Mouse (Mus musculus) kidney, adult 8-10 months (tissue): ENCODE measurements around the gene Ncapd3.

ENCODE experiments used
- DNase-seq, 2 experiments: peaks; one replicate each; pipeline ENCODE4 v3.0.0; 2022

Ncapd3 gene

DNA sequence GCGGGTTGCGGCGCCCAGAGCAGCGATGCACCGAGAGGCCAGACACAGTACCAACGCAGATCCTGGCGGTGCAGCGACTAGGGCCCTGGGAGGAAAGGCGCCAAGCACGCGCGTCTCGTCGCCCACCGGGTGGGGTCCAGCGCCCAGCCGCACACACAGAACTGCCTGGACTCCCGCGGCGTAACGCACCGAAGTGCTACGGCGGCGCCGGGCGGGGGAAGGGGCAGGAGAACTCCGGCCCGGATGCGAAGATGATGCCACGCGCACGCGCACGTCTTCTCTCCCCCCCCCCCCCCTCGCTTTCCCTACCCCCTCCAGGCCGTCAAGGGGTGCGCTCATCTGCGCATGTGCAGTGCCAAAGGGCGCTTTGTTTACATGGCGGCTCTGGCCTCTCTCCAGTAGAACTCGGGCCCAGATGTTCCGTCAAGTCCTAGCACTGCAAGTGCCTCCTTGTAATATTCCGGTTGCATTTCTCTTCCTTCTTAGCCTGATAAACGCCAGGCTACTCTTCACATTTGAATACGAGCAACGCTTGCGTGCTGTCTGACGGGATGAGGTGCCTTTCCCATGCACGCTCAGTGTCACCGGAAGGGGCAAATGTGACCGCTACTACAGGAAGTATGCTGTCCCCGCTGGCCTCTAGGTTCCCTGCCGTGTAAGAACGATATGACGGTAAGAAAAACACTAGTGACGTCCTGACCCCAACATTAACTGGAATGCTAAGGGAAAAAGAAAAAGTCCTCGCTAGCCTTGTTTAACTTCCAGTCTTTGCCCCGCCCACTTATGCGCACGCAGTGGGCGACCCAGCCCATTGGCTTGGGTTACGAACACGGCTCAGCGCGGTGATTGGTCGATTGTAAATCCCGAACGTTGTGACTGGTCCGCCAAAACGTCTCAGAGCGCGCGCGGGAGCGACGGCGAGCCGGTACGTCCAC, at the start of gene Ncapd3, which contains the start of gene Vps26b:
Gene Ncapd3 (plus strand): TSS at position 348 of the 935 bp plus-strand sequence.
Gene Vps26b (minus strand): TSS at position 238 of the 935 bp plus-strand sequence.
- peak; percentile 97 to 98 for DNase-seq

DNA sequence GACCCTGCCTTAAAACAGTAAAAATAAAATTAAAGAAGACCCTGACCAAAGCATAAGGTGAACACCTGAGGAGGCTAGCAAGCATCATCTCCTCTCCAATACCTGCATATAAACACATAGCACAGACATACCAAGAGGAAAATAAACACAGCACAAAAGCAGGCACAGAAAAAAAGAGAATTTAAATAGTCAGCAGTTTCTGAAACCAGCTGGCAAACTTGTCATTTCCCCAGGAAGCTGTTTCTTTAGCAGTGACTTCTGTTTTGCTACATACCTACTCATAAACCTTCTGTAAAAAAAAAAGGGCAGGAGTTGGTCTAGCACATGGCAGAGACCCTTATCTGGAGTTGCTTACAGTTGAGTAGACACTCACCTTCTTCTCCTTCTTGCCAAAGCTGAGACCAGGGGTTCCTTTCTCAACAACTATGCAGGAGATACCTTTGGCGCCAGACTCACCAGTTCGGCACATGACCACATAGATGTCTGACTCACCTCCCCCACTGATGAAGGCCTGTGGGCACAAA, 44.8 kb upstream of the Ncapd3 start:
- no peak for DNase-seq

DNA sequence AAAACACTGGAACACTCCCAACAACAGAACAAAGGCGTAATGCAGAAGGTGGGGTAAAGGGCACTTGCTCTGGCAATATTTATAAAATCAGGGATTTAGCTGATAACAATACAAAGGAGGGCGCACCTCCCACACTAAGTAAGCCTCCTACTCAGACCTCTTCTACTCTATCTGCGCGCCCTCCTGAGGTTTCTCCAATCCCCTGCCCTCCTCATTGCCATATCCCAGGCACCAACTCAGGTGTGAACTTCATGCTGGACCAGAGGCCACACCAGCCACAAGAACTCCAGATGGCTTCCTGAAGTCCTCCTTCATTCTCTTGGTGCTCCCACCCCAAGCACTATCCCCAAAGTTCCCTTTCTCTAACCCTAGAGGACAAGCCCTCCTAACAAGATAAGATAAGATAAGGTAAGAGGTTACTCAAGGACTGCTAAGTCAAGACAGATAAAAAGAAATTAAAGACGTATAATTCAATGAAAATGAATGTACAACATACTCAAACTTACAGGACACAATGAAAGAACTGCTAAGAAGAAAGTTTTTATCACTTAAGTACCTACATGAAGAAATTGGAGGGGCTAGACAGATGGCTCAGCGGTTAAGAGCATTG, 44.2 kb upstream of the Ncapd3 start:
- no peak for DNase-seq

DNA sequence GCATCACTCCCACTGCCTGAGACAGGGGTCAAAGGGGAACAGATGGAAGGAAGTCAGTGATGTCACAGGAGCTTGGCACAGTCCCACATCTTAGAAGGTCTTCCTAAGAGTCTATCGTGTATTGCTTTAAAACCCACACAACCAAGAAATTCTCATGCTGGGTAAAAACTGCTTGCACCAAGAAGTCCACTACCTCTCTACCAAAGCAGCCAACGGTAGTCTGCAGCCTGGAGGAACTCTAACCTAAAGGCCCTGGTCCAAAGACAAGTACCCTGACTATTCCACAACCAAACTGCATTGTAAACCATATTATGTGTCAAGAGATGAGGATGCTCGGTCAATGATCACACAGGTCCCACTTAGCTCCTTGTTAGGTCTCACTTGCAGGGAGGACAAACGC, 39.8 kb upstream of the Ncapd3 start:
- DNase-seq: no peak

DNA sequence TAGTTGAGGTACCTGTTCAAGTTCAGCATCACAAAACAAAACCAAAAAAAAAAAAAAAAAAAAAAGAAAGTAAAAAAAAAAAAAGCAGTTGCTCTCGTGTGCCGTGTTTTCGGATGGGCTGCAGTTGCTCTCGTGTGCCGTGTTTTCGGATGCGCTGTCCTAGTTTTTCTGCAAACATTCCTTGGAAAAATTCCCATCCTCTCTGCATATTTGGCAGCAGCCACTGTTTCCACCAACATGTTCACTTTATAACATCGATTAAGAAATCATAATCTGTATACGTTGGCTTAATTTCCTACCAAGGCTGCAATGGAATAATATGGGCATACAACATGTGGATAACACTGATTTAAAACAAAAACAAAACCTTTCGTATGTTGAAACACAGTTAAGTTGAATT, 36.9 kb upstream of the Ncapd3 start:
- DNase-seq: no peak

DNA sequence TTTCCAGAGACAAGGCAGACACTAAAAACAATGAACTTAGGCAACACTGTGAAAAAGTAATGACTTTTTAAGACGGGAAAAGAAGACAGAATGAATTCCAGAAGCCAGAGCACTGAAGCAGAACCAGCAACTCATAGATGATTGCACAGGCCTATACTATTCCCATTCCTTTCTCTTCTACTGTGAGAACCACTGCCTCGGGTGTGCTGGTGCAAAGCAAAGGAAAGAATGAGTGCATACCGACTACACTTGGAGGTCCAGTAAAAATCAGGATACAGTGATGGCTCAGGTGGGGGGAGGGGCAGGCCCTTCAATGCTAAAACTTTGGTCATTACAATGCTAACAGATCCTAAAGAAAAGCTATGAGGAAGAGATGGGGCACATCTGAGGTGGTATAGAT, 36.1 kb upstream of the Ncapd3 start:
- DNase-seq: no peak

DNA sequence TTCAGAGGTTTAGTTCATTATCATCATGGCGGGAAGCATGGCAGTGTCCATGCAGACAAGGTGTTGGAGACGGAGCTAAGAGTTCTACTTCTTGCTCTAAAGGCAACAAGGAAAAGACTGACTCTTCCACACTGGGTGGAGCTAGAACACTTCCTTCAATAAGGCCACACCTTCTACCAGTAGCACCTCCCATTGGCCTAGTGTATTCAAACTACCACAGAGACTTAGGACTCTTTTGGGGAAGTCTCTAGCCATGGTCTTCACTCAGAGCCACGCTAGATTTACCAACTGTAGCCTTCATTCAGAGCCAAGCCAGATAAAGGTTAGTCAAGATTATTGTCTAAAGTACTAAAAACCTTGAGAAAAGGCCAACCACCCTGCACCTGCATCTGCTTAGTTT, 32.9 kb upstream of the Ncapd3 start:
- no peak for DNase-seq

DNA sequence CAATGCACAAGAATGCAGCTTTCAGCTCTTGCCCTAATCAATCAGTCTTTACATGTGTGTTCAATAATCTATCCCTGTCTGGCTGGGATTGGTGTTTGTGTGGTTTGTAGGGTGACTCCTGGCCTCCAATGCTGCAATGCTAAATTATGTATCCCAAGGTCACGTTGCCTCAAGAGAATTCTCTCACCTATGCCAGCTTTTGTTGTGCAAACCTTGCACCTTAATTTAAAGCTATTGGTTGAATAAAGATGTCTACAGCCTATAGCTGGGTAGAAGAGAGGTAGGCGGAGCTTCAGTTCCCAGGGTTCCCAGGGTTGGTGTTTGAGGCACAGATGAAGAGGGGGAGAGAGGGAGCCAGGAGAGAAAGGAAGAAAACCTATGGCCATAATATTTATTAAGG, 32.5 kb upstream of the Ncapd3 start:
- DNase-seq: no peak

DNA sequence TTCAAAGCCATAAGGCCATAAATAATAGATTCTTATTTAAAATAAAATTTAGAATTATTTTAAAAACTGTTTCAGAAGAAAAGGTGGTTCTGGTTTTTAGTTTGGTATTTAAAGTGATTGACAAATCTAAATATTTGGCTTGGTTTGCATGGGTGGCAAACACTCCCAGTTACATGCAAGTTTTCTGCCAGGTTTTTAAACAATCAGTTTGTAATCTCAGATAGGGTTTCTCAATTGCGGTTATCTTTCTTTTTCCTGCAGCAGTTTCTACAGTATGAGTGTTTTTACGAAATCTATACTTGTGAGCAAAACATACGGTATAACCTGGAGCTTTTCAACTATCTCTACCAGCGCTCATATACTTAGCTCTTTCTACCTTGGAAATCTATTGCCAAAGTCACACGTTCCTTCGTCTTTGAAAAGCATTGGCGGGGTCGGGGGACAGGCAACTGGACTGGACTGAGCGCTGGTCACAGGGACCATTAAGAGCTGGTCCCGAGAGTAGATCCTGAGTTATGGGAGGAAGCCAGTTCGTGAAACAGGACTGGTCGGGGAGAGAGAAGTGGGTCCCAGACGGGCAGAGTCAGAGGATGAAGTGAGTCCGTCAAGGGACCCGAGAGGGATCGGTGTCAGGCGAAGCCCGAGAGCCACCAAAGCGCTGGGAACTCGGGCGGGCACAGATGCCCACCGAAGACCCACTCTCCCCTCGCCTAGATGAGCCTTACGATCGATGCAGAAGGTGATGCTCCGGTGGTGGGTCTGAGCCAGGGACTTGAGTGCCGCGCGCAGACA, 31.1 kb upstream of the Ncapd3 start:
- DNase-seq: peak in 1 of 2 experiments; percentile 14

DNA sequence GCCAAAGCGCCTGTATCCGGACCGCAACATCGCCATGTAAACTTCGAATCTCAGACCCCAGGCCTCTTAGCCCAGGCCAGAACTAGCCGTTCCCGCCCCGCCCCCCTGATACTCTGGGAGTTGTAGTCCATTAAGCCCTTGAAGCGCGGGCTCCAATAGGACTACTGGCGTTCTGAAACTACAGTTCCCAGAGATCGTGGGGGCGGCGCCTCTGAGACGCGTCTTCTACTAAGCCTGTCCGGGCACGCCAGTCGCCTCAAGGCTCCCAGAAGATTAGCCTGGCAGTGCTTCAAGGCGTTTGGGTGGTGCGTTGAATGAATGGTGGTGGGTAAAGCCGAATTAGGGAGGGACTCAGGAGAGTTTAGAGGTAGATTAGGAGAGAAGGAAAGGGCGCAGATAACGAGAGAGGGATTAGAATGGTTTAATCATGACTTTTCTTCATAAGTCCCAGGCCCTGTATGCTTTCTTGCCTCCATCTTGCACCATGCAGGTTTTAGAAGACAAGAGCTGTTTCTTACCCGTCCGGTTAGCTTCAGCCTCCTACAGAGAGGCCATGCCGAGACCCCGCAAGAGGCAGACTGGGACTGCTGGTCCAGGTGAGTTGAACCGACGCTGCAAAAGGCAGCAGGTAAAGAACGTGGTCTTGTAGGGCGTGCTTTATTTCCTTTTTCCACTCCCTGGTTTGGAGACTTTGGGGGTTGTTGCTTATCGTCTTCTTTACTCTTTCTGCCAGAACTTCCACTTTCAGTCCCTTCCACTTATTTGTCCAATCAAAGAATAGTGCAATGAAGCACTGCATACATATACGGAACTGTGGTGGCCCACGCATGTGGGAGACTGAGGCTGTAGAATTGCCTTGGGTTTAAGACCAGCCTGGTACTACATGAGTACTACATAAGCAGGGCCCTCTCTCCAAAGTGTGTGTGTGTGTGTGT, 30.2 kb upstream of the Ncapd3 start, which contains the start of the genes Acad8 and Thyn1:
Gene Acad8 (minus strand): TSS at position 106 of the 935 bp plus-strand sequence.
Gene Thyn1 (plus strand): TSS at position 250 of the 935 bp plus-strand sequence.
- DNase-seq: peak; percentile 96 to 97

DNA sequence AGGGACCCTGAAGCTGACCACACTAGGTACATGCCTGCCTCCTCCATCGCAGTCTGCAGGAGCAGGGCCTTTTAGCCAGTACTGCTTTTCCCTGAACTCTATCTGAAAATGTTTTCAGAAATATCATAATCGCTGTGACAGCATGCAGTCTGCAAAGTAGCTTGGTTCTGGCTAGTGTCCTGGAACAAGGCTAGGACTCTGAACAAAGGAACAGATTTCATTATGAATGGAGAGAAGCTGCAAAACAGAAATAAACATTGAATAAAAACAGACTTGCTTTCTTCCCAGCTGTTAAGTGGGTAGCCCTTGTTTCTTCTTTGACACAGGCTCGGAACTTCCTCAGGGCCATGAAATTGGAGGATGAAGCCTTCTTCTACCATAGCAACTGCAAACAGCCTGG, 24.7 kb upstream of the Ncapd3 start:
- DNase-seq: no peak

DNA sequence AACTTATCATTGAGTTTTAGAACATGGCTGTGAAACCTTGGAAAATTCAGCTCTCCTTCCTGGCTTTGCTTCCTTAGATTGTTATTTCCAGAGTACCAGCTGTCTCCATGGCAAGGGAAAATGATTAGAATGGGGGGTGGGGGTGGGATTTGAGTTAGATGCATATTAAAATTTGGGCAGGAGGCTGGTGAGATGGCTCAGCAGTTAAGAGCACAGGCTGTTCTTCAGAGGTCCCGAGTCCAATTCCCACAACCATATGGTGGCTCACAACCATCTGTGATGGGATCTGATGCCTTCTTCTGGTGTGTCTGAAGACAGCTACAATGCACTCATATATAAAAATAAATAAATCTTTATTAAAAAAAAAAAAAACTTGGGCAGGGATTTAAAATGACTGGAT, 24.0 kb upstream of the Ncapd3 start:
- DNase-seq: no peak

DNA sequence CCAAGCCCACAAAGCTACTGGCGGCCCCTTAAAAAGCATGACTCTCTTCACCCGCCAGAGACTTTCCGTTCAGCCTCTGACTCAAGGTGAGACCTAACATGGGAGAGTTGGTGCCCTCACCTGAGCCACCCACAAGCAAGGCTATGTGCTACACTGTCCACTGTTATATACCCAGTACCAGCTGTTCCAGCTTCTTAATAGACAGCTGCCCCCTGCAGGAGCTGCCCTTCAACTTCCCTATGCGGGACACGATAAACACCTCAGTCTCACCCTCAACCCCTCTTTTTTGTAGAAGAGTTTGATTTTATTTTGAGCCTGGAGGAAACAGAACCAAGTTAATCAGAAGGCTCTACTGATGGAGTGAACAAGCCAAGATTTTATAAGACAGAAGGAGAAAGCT, 23.1 kb upstream of the Ncapd3 start:
- DNase-seq: no peak

DNA sequence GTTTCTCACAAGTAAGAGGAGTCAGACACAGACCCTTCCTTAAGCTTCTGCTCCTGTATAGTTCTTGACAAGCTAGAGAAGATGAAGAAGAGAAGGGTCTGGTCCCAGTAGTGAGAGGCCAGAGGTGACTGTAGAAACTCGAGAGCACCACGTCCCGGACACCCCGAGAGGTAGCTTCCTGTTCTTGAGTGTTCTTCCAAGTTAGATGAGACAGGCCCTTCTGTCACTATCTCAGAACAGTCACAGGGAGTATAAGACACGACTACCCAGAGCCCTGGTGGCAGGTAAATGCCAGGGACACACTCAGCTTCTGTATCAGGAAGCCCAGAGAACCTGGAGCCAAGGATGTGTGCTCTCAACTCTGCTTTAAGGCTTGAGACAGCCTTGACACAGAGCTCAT, 20.7 kb upstream of the Ncapd3 start:
- DNase-seq: no peak

DNA sequence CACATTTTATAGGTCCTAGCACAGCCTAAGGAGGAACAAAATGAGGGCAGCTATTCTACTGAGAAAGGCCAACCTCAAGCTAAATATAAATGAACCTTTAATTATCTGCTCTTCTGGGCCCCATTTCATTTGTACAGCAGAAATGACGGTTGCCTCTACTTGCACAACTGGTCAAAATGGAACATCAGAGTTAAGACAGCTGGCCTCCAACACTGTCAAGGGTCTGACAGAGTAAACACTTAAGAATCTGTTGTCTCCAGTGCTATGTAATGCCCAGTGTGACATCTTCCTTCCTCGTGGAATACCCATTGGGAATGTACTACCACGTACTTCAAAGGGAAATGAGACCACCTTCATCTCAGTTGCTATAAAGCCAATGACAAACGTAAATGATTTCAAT, 18.4 kb upstream of the Ncapd3 start:
- DNase-seq: no peak

DNA sequence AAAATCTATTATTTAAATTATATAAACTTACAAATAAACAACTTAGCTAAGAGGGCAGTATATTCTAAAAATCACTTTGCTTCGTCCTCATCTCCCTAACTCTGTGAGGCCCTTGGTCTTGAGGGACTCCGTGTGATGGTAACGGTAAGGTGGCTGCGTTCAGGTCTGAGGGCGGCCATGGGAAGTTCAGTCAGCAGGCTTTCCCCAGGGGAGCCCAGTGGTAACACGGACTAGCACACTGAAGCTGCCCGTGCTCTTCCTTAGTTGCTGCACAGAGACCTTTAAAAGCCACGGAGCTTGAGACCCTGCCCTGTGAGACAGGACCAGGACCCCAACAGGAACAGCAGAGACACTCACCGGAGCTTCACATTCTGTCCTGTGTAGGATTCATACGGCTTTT, 11.0 kb upstream of the Ncapd3 start:
- DNase-seq: no peak

DNA sequence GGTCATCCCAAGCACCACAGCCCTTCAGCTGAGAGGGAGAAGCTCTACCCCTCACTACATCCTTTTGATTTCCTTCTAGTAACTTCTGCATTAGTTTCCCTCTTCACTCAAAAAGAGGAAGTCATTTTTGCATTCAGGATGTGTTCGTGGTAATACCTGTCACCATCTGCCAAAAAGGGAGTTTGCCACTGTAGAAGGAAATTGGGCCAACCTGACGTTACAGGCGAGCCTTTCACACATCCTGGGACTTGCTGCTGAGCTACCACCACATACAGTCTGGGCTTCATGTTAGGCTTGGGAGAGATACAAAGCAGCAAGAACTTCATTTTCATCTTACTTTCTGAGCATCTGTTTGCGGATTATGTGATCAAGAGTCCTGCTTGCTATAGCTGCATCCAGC, 6.3 kb upstream of the Ncapd3 start:
- no peak for DNase-seq

DNA sequence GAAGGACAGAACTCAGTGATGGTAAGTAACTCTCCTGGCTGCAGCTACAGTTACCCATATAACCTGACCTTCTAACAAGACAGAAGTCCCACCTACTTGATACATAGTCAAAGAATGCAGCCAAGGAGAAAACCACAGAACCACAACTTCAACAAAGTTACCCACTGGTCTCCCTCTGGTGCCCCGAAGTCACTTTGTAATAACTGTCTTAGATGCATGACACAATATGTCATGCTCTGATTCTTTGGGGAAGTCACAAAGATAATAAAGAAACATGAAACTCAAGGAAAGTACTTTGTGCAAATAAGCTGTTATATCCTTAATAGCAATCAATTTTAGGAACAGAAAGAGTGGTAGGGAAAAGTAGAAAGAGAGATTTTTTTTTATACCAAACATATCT, 3.3 kb upstream of the Ncapd3 start:
- DNase-seq: no peak

DNA sequence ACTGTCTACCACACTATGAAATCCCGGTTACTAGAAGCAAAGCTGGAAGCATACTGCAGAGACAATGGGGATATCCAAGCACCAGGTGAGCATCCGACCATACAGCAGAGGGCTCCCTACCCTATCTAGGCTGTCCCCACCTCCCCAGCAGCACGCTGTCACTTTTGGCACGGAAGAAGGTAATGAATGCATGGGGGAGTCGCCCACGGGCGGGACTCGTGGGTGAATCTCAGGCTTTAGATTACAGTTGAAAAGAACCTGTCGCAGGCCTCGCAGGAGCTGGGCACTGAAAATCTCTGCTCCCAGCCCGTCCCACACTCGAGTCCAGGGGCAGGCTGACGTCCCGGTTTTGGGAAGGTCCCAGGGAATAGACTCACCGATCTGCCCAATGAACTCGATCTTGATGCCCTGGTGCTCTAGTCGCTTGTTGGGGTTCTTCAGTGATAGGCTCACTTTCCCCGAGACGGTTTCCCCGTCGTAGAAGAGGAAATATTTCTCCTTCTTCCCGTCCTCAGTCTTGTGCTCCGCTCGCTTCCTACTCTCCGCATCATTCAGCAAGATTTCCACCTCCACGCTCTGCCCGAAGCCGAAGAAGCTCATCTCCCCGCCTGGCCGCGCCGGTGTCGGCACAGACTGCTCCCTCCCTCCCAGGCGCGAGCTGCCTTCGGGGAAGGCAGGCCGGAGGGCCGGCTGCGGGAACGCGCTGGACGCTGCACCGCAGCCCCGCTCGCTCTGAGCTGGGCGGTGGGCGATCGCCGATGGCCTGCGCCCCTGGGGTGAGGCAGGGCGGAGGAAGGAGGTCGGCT, 750 bp upstream of the Ncapd3 start:
- peak; percentile 22 to 30 for DNase-seq

DNA sequence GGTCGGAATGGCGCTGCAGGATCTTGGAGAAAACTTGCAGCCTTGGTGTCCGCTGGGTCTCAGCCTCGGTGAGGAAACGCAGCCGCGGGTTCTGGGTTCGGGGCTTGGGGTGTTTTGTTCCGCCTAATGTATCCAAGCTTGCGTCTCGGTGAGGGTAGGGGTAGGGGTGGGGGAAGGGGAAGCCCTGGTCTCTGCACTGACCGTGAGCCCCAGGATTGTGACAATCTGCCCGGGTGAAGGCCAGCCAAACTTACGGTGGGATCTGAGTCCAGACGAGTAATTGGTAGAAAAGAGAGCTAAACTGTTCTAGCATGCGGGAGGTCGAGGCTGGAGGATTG, 757 bp downstream of the Ncapd3 start:
- DNase-seq: no peak

DNA sequence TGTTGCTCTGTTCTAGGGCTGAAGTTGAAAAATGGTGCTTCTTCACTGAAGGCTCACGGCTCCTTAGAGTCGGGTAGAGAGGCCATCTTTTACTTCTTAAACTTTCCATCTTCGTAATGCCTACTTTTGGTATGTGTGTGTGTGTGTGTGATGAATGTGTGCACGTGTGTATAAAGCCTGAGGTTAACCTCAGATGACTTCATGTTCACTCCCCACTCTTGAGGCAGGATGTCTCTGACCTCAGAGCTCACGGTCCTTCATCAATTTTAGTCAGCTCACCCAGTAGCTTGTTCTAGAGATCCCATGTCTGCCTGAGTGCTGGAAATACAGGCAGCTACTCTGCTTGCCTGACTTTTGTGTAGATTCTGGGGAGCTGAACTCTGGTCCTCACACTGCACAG, 13.9 kb downstream of the Ncapd3 start:
- DNase-seq: no peak
